Comparison of ENCODE assay signal across 1 mouse cellular context in the genomic region with DNA sequence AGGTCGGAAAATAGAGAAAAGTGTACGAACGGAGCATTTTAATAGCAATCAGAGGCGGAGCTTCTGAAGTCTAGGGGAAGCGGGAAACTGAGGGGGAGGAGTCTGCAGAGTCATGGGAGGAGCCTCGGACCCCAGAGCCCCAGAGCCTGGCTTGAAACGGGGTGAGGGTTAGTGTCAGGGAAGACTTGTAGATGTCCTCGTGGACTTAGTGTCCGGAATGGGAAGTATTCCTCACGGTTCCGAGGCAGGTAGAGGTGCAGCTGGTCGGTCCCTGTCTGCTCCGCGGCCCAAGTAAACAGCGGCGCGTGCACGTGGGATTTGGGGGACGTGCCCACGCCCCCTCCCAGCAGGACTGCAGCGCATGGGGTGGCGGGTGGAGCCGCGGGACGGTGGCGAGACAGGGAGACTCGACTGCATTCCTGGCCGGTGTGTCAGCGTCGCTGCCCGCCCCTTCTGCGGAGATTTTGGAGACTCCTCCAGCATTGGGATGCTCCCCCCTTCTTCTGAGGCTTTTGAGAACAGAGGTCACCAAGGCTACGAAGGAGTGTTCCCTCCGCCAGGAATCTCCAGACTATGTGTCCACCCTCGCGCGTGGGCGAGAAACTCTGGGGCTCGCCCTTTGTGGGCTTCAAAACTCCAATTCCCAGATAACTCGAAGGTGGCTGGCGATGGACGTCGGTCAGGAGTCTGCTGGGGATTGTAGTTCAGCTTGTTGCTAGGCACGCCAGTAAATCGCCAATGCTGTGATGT.
A peak's percentile ranks its signal among the peaks of the same experiment; 100 is the strongest.
TF ChIP-seq lines count a peak whose summit lies in the region.

No protein-coding gene starts in this region.

TF ChIP-seq in CH12.LX, 34 proteins besides CTCF, POLR2A, EP300 and RAD21:
- TF ChIP-seq E2F4 (IDR thresholded peaks at IDR 0.05; ENCODE audit: insufficient replicate concordance, low read depth, low read length) (0 out of 2 replicates have a peak, but pooled peaks have one; percentile 56), HCFC1 (IDR thresholded peaks at IDR 0.05; ENCODE audit: low read depth, low read length) (peak; percentile 65), USF2 (conservative IDR thresholded peaks at IDR 0.05; ENCODE audit: low read depth, low read length) (no peak), CHD2 (IDR thresholded peaks at IDR 0.05; ENCODE audit: low read length) (no peak), MXI1 (IDR thresholded peaks at IDR 0.05; ENCODE audit: low read depth, low read length) (peak; percentile 68), BHLHE40 (IDR thresholded peaks at IDR 0.05; ENCODE audit: low read depth, low read length) (0 out of 2 replicates have a peak, but pooled peaks have one; percentile 37)
